Mouse (Mus musculus): ENCODE data around the gene Tmem88b.

GRCm38 (mm10) chr4:155772786-155773185, 12.9 kb downstream of the Tmem88b start:
- TF ChIP-seq CTCF (IDR thresholded peaks at IDR 0.05) (no peak), POLR2A (IDR thresholded peaks at IDR 0.05; ENCODE audit: insufficient read depth, low read depth, low read length) (no peak), EP300 (IDR thresholded peaks at IDR 0.05; ENCODE audit: insufficient read depth, low read depth, low read length) (no peak)
